In genomic region chr9:122854526-122854925, GRCm38 (mm10) we compare ENCODE assay signal across 22 mouse cellular contexts. TPM values are rescaled to one million over a fixed set of nuclear protein-coding genes. Genes with fewer than 3 reads are reported as not detected.
"Had no signal": no experiment of that assay in that cellular context is flagged by ENCODE, and none has a peak within 500 bp of the region (broad histone marks: within the 10 kb centered on the region; RNA-seq: fewer than 3 reads in every experiment).

No protein-coding gene starts in this region.

- H3K4me1 ChIP-seq: lung, embryonic 15.5 days; megakaryocyte, embryonic 14.5 days; midbrain, embryonic 13.5 days; midbrain, embryonic 15.5 days; neural tube, embryonic 12.5 days; stomach, embryonic 15.5 days had no signal

- H3K27ac ChIP-seq: lung, embryonic 15.5 days; macrophage; midbrain, embryonic 13.5 days; midbrain, embryonic 15.5 days; neural tube, embryonic 12.5 days; stomach, embryonic 15.5 days; stomach, postnatal 0 days had no signal

- ATAC-seq: lung, postnatal 0 days; midbrain, embryonic 13.5 days; midbrain, embryonic 15.5 days had no signal

- H3K4me2 ChIP-seq: lung, embryonic 15.5 days; midbrain, embryonic 11.5 days; midbrain, embryonic 13.5 days; midbrain, embryonic 15.5 days; neural tube, embryonic 12.5 days; stomach, embryonic 15.5 days had no signal

- H3K27me3 ChIP-seq: lung, embryonic 15.5 days; megakaryocyte, embryonic 14.5 days; midbrain, embryonic 13.5 days; midbrain, embryonic 15.5 days; neural tube, embryonic 12.5 days; stomach, embryonic 15.5 days had no signal

- DNase-seq: lung, adult 2 months; lung, postnatal 14 days; lung, postnatal 36 days; right cerebral cortex, postnatal 14 days; thymus, adult 2 months; thymus, postnatal 25 days; thymus, postnatal 4 days had no signal

- H3K9me3 ChIP-seq: midbrain, embryonic 15.5 days had no signal

- H3K4me3 ChIP-seq: lung, embryonic 15.5 days; megakaryocyte, embryonic 14.5 days; midbrain, embryonic 13.5 days; midbrain, embryonic 15.5 days; neural tube, embryonic 12.5 days; stomach, embryonic 15.5 days had no signal

- H3K9ac ChIP-seq: lung, embryonic 15.5 days; midbrain, embryonic 13.5 days; midbrain, embryonic 15.5 days; neural tube, embryonic 12.5 days; stomach, embryonic 15.5 days had no signal

RNA-seq across cellular contexts. Expression of gene Gm35549, which starts 10.7 kb away (rescaled TPM):
- total RNA-seq: megakaryocyte progenitor cell, adult 5-6 weeks; midbrain, postnatal 0 days; monocyte, adult 5-6 weeks had no signal
- polyA plus RNA-seq: lung, adult 2 months; macrophage; spleen, adult 2 months; thymus, adult 2 months; urinary bladder, adult 2 months had no signal
